Mouse (Mus musculus): ENCODE results near the gene Fhdc1.

GRCm38 (mm10) chr3:84472527-84472926 is 7.7 kb downstream of the Fhdc1 start:
- TF ChIP-seq CTCF (IDR thresholded peaks at IDR 0.05; ENCODE audit: control insufficient read depth, insufficient read depth, insufficient read length) (no peak), FOSL1 (IDR thresholded peaks at IDR 0.05; ENCODE audit: insufficient read depth, low read length, poor library complexity, severe bottlenecking) (no peak), MAX (IDR thresholded peaks at IDR 0.05) (no peak), CEBPB (IDR thresholded peaks at IDR 0.05; ENCODE audit: low read depth) (no peak)
